Mouse (Mus musculus): Measurements from ENCODE around the gene Knstrn. TPM values are rescaled to one million over a fixed set of nuclear protein-coding genes. Genes with fewer than 3 reads are reported as not detected.
A peak's percentile ranks its signal among the peaks of the same experiment; 100 is the strongest.

The Knstrn gene
- polyA plus RNA-seq (2021): 64.4 TPM

DNA sequence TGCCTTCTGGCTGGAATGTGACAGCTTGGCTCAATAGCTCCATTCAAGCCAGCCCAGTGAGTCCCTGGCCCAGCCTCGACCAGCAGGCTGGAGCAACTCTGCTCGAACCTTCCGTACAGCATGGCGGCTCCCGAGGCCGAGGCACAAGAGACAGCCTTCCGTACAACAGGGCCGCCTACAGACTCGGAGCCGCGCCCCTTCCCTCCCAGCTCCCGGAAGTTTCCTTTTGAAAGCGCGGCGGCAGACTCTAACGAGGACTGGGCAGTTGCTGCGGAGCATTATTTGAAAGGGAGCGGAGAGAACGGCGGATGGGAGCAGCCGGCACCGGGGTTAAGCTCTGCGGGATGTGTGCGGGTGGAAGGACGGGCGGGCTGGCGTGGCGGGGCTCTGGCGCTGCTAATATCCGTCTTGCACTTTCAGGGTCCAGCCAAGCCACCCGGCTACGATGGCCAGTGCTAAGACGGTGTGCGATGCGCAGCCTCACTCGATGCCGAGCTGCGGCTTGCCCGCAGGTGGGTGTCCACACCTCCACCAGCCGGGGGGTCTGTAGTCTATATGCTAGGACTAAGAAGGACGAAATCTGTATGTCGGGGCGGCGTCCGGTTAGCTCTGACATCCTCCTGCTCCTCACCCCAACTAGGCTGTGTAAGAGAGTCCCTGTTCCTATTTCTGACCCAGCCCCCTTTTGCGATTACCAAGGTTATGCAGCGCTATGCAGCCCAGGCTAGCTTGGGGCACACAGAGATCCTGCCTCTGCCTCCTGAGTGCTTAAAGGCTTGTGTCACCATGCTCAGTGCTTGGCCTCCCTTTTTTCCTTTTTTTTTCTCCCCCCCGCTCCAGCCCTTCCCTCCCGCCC lies at the start of gene Knstrn:
TSS of gene Knstrn (plus strand) at position 23 of the 856 bp plus-strand sequence.
- in situ Hi-C loops (cut with MboI; ENCODE audit: low pct_unique_long_range_greater_than_20kb): no loop called here
- ChIA-PET POLR2A (interaction anchor here (1.0 kb wide), 1 partner anchor 51 kb away, joined by 3 read pairs; the partner anchor contains the start of gene Ccdc9b), CTCF (interaction anchor here (1.0 to 1.5 kb wide), 2 partner anchors 48 to 50 kb away, joined by 3 read pairs; partner anchors contain the start of gene Ivd)
- peak; percentile 20 for DNase-seq (ENCODE audit: low read depth, low spot score)
- TF ChIP-seq CTCF (IDR thresholded peaks at IDR 0.05): no peak
- ATAC-seq: peak; percentile 88
- peaks cover 3% of the 10 kb centered on the region for H3K27me3 ChIP-seq

DNA sequence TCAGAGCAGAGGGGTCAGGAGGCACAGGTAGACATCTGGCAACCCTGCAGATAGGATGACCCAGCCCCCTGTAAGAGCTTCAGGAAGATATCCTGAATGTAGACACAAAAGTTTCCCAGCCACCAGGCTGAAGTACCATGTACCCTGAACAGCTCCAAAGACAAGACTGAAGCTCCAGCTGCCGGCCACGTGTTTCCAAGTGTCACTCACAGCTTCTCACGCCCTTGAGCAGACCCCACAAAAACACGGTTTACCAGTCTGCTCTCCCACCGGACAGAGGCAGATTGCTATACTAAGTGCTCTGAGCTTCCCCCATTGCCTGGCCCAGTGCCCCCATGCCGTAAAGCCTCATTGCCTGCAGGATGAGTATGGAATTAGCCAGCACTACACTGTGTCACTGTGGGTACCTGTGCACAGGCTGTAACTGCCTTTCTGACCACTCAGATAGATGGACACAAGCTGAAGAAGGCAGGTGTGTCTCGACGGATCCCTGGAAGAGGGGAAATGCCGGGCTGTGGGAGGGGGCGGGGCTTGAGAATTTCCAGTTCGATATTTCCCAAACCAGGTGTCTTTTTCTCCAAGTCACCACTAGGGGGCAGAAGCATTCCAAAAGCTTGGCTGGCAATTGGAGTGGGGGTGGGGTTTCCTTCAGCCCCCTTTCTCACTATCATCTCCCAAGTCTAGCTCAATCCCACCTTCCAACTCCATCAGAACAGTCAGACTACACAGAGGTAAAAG lies 49.5 kb upstream of the Knstrn start:
- no peaks in the 10 kb centered on the region for H3K27me3 ChIP-seq
- in situ Hi-C loops (cut with MboI; ENCODE audit: low pct_unique_long_range_greater_than_20kb): loop anchor here (5.0 kb wide), 1 partner anchor 118 kb away; no protein-coding TSS in a partner anchor
- ChIA-PET CTCF (interaction anchor here (0.6 to 3.4 kb wide), 12 partner anchors 13 to 213 kb away, joined by 3 to 23 read pairs (median 3); partner anchors contain the start of genes Disp2 and Knstrn), POLR2A (interaction anchor here (0.6 to 1.5 kb wide), 8 partner anchors 15 to 123 kb away, joined by 3 to 7 read pairs (median 4); partner anchors contain the start of genes Disp2 and Inafm2)
- no peak for DNase-seq (ENCODE audit: low read depth, low spot score)
- no peak for ATAC-seq
- no peak for TF ChIP-seq CTCF (IDR thresholded peaks at IDR 0.05)

DNA sequence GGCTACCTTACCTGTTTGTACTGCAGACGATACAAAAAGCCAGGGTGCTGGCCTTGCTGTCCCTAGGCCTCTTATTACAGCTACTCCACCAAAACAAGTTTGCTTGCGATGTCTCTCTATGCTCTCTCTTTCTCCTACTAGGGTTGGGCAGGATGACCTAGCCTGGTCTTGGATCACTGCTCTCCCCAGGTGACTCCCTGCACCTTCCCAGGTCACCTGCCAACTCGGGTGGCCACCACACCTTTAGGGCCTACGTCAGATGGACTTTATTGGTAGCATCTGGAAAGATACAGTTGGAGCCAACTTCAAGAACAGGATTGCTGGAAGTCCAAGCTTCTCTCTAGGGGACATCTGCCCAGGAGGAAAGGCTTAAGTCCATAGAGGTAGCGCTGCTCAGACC lies 48.9 kb upstream of the Knstrn start:
- no peak for TF ChIP-seq CTCF (IDR thresholded peaks at IDR 0.05)
- DNase-seq (ENCODE audit: low read depth, low spot score): no peak
- no peak for ATAC-seq
- POLR2A ChIA-PET: interaction anchor here (1.0 to 1.5 kb wide), 3 partner anchors 15 to 123 kb away, joined by 3 to 7 read pairs (median 4); partner anchors contain the start of gene Disp2
- CTCF ChIA-PET: interaction anchor here (0.6 to 3.4 kb wide), 9 partner anchors 15 to 213 kb away, joined by 3 to 23 read pairs (median 3); partner anchors contain the start of gene Knstrn
- in situ Hi-C loops (cut with MboI; ENCODE audit: low pct_unique_long_range_greater_than_20kb): loop anchor here (5.0 kb wide), 1 partner anchor 117 kb away; no protein-coding TSS in a partner anchor
- no peaks in the 10 kb centered on the region for H3K27me3 ChIP-seq

GRCm38 (mm10) chr2:118766041-118767033 lies 47.5 kb upstream of the Knstrn start:
- DNase-seq (ENCODE audit: low read depth, low spot score): no peak
- ChIA-PET CTCF (interaction anchor here (1.3 kb wide), 1 partner anchor 25 kb away, joined by 3 read pairs; no protein-coding TSS in a partner anchor), POLR2A (interaction anchor here (0.6 kb wide), 1 partner anchor 109 kb away, joined by 5 read pairs; no protein-coding TSS in a partner anchor)
- in situ Hi-C loops (cut with MboI; ENCODE audit: low pct_unique_long_range_greater_than_20kb): no loop called here
- TF ChIP-seq CTCF (IDR thresholded peaks at IDR 0.05): no peak
- ATAC-seq: no peak
- H3K27me3 ChIP-seq: no peaks in the 10 kb centered on the region

DNA sequence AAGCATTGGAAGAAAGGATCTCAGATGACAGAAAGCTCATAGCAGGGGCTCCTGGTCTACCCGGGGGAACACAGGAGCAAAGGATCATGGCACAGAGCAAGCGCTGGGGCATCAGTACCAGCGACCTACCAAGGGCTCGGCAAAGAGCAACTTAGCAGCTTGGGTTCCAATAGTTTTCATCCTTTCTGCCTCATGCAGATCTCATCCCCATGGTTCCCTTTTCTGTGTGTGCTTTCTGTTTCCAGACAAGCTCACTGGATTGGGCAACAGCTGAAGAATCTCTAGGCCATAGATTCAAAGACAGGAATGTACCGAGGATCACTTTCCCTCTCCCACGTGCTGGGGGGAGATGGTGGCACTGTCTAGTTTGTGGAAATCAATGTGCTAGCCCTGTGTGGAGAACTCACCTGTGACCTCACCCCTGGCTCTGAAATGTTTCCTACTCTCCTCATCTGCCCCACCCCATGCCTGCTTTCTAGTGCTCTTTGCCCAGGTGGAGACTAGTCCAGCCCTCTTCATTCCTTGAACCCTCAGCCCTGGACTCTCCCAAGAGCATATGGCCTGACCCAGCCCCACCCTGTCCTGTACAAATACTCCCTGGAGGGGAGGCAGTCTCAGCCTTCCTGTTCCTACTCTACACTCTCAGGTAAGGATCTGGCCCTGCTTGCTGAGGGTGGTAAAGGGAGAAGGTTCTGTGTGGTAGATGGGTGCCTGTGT lies 41.5 kb upstream of the Knstrn start, which contains the start of gene Phgr1:
TSS of gene Phgr1 (plus strand) at position 612 of the 717 bp plus-strand sequence.
- POLR2A ChIA-PET: no interaction called here
- DNase-seq (ENCODE audit: low read depth, low spot score) (no peak), ATAC-seq (no peak)
- in situ Hi-C loops (cut with MboI; ENCODE audit: low pct_unique_long_range_greater_than_20kb): no loop called here
- no peak for TF ChIP-seq CTCF (IDR thresholded peaks at IDR 0.05)
- no peaks in the 10 kb centered on the region for H3K27me3 ChIP-seq
- CTCF ChIA-PET: no interaction called here

GRCm38 (mm10) chr2:118774536-118774935 lies 39.3 kb upstream of the Knstrn start:
- CTCF ChIA-PET: no interaction called here
- in situ Hi-C loops (cut with MboI; ENCODE audit: low pct_unique_long_range_greater_than_20kb): no loop called here
- TF ChIP-seq CTCF (IDR thresholded peaks at IDR 0.05): no peak
- ATAC-seq (no peak), DNase-seq (ENCODE audit: low read depth, low spot score) (no peak)
- POLR2A ChIA-PET: no interaction called here
- H3K27me3 ChIP-seq: no peaks in the 10 kb centered on the region

- POLR2A ChIA-PET: interaction anchor here (0.8 kb wide), 1 partner anchor 46 kb away, joined by 3 read pairs; no protein-coding TSS in a partner anchor
- ATAC-seq (no peak), DNase-seq (ENCODE audit: low read depth, low spot score) (no peak)
- H3K27me3 ChIP-seq: no peaks in the 10 kb centered on the region
- CTCF ChIA-PET: no interaction called here
- no peak for TF ChIP-seq CTCF (IDR thresholded peaks at IDR 0.05)
- in situ Hi-C loops (cut with MboI; ENCODE audit: low pct_unique_long_range_greater_than_20kb): loop anchor here (25.0 kb wide), 1 partner anchor 212 kb away; no protein-coding TSS in a partner anchor
Observed at GRCm38 (mm10) chr2:118775396-118775795, 38.4 kb upstream of the Knstrn start.

GRCm38 (mm10) chr2:118775846-118776245 lies 38.0 kb upstream of the Knstrn start:
- no peak for TF ChIP-seq CTCF (IDR thresholded peaks at IDR 0.05)
- ChIA-PET POLR2A (interaction anchor here (0.9 kb wide), 1 partner anchor 83 kb away, joined by 3 read pairs; no protein-coding TSS in a partner anchor), CTCF (no interaction called here)
- H3K27me3 ChIP-seq: no peaks in the 10 kb centered on the region
- ATAC-seq (no peak), DNase-seq (ENCODE audit: low read depth, low spot score) (no peak)
- in situ Hi-C loops (cut with MboI; ENCODE audit: low pct_unique_long_range_greater_than_20kb): loop anchor here (25.0 kb wide), 1 partner anchor 211 kb away; no protein-coding TSS in a partner anchor

Measured in Patski (cell line).